Mouse (Mus musculus): Measurements from ENCODE around the gene Taf8. TPM values are rescaled to one million over a fixed set of nuclear protein-coding genes. Genes with fewer than 3 reads are reported as not detected.

Taf8 gene
- total and polyA plus RNA-seq, 2 experiments from 2014 or later, result 11.8 to 17.9 TPM

DNA sequence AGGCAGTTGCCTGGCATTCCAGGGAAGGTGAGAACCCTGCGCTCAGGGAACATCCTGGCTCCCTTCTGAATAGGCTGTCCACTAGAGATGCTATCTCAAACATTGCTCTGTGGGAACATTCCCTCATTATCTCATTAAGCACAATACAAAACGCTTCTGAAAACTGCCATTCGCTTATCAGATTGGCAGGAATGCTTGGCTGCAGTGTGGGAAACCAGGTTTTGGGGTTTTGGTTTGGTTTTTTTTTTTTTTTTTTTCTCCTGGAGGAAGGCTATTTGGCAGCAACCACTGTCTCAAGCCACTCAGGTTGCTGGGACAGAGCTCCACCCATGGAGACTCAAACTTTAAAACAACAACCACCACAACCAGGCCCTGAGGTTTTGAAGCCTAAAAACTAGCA lies 22.2 kb downstream of the Taf8 start:
- TF ChIP-seq CTCF (IDR thresholded peaks at IDR 0.05; ENCODE audit: low read depth), result no peak
- H3K27ac ChIP-seq, result no peak overlapping the region

DNA sequence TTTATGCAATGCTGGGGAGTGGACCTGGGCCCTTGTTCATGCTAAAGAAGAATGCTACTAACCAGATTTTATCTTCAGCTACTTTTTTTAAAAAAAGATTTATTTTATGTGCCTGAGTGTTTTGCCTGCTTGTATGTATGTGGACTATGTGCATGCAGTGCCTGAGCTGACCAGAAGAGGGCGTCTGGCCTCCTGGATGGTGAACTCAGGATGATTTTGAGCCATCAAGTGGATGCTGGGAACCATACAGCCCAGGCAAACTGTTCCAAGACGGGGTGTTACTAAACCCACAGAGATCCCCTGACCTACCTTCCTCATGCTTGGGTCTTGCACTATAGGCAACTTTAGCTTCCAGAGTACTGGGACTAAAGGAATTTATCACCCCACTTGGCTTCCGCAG lies 26.4 kb downstream of the Taf8 start:
- Histone ChIP-seq H3K9ac (replicated peaks; ENCODE audit: low read length) (no peak overlapping the region), H3K4me1 (ENCODE audit: insufficient read depth, low read length) (no peaks in the 10 kb centered on the region), H3K4me3 (ENCODE audit: low read length) (no peak overlapping the region), H3K4me2 (ENCODE audit: low read depth, low read length) (no peak overlapping the region), H3K27me3 (ENCODE audit: insufficient read depth, low read length) (no peaks in the 10 kb centered on the region), H3K36me3 (ENCODE audit: insufficient read depth, low read length) (no peaks in the 10 kb centered on the region), H3K9me3 (ENCODE audit: low read length) (no peaks in the 10 kb centered on the region), H3K27ac (no peak overlapping the region)
- no peak for ATAC-seq
- TF ChIP-seq CTCF (IDR thresholded peaks at IDR 0.05; ENCODE audit: low read depth), result peak; percentile 46
- DNase-seq (ENCODE audit: low spot score), result no peak
- 68% methylated on average over 3 of the region's 3 CpGs for WGBS

More for the DNA sequence above, 22.2 kb downstream of the Taf8 start:
- Histone ChIP-seq H3K9me3 (ENCODE audit: low read length) (no peaks in the 10 kb centered on the region), H3K27me3 (ENCODE audit: insufficient read depth, low read length) (no peaks in the 10 kb centered on the region), H3K4me1 (ENCODE audit: insufficient read depth, low read length) (no peaks in the 10 kb centered on the region), H3K9ac (replicated peaks; ENCODE audit: low read length) (no peak overlapping the region), H3K36me3 (ENCODE audit: insufficient read depth, low read length) (no peaks in the 10 kb centered on the region), H3K4me3 (ENCODE audit: low read length) (no peak overlapping the region), H3K4me2 (ENCODE audit: low read depth, low read length) (no peak overlapping the region)
- DNase-seq (ENCODE audit: low spot score) (no peak), ATAC-seq (no peak)
- 81% methylated on average over 3 of the region's 3 CpGs for WGBS

DNA sequence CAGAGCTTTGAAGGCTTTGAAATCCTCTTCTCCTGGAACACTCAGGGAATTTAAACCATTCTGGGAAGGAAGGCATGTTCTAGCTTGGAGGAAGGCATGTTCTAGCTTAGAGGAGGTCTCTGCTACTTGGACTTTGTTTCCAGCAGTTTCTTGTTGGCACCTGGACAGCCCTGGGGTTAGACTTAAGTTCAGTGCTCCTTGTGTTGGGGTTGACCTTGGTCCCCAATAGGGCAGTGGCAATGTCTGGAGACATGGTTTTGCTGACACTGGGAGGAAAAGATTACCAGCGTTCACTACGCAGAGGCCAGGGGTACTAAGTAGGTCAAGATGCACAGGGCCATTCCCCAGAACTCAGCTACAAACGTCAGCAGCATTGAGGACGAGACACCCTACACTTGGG lies 26.9 kb downstream of the Taf8 start:
- Histone ChIP-seq H3K4me2 (ENCODE audit: low read depth, low read length) (no peak overlapping the region), H3K9ac (replicated peaks; ENCODE audit: low read length) (no peak overlapping the region), H3K9me3 (ENCODE audit: low read length) (no peaks in the 10 kb centered on the region), H3K4me3 (ENCODE audit: low read length) (no peak overlapping the region), H3K27me3 (ENCODE audit: insufficient read depth, low read length) (no peaks in the 10 kb centered on the region), H3K27ac (no peak overlapping the region), H3K4me1 (ENCODE audit: insufficient read depth, low read length) (no peaks in the 10 kb centered on the region), H3K36me3 (ENCODE audit: insufficient read depth, low read length) (no peaks in the 10 kb centered on the region)
- DNase-seq (ENCODE audit: low spot score) (no peak), ATAC-seq (no peak)
- WGBS, result 83% methylated on average over 4 of the region's 4 CpGs
- TF ChIP-seq CTCF (IDR thresholded peaks at IDR 0.05; ENCODE audit: low read depth), result no peak

DNA sequence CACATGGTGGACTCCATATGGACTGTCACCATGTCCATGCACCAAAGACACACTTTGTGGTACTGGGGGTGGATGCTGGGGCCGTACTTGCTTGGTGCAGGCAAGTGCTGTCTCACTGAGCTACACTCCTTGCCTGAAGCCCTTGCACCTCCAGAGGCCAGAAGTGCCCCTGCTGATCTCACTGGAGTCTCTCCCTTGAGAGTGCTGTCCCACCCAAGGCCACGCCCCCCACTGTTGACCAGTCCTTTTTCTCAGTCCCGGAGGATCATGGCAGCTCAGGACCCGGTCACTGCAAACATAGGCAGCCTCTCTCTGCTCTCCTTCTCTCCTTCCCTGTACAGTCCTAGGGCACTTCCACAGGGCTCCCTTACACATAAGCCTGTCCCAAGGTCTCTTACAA lies 27.8 kb downstream of the Taf8 start:
- Histone ChIP-seq H3K36me3 (ENCODE audit: insufficient read depth, low read length) (no peaks in the 10 kb centered on the region), H3K27ac (no peak overlapping the region), H3K4me2 (ENCODE audit: low read depth, low read length) (no peak overlapping the region), H3K9me3 (ENCODE audit: low read length) (no peaks in the 10 kb centered on the region), H3K4me3 (ENCODE audit: low read length) (no peak overlapping the region), H3K27me3 (ENCODE audit: insufficient read depth, low read length) (no peaks in the 10 kb centered on the region), H3K4me1 (ENCODE audit: insufficient read depth, low read length) (no peaks in the 10 kb centered on the region), H3K9ac (replicated peaks; ENCODE audit: low read length) (no peak overlapping the region)
- TF ChIP-seq CTCF (IDR thresholded peaks at IDR 0.05; ENCODE audit: low read depth), result no peak
- DNase-seq (ENCODE audit: low spot score) (no peak), ATAC-seq (0 out of 2 replicates have a peak, but pooled peaks have one; percentile 30)
- 77% methylated on average over 4 of the region's 4 CpGs for WGBS

DNA sequence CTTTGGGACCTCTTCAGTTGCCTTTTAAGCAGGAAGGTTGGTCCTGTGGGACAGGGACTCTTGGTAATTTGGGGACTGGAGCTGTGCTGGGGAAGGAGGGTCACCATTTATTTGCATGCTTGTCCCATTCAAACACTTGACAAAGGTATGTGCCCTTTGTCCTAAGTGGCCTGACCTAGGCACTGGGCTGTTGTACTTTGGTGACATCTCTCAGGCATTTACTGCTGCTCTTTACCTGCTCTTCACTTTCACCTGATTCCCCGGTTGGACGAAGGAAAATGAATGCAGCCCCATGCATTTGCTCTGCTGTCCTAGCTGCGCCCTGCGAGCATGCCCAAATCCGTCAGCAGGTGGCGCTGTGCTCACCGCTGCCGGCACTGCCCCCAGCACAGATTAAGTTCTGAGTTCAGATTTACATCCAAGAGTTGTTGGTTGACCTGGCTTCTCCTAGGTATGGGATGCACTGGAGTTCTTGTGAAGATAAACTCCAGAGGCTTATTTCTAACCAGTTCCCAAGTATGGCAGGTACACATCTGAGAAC lies 28.6 kb downstream of the Taf8 start:
- WGBS, result 17% methylated on average over 8 of the region's 8 CpGs
- TF ChIP-seq CTCF (IDR thresholded peaks at IDR 0.05; ENCODE audit: low read depth), result peak; percentile 77
- Histone ChIP-seq H3K9me3 (ENCODE audit: low read length) (no peaks in the 10 kb centered on the region), H3K4me2 (ENCODE audit: low read depth, low read length) (no peak overlapping the region), H3K27ac (no peak overlapping the region), H3K36me3 (ENCODE audit: insufficient read depth, low read length) (no peaks in the 10 kb centered on the region), H3K4me3 (ENCODE audit: low read length) (no peak overlapping the region), H3K9ac (replicated peaks; ENCODE audit: low read length) (no peak overlapping the region), H3K27me3 (ENCODE audit: insufficient read depth, low read length) (peaks cover 6% of the 10 kb centered on the region; the same call in 1 of the 2 replicates), H3K4me1 (ENCODE audit: insufficient read depth, low read length) (no peaks in the 10 kb centered on the region)
- ATAC-seq (no peak), DNase-seq (ENCODE audit: low spot score) (no peak)

DNA sequence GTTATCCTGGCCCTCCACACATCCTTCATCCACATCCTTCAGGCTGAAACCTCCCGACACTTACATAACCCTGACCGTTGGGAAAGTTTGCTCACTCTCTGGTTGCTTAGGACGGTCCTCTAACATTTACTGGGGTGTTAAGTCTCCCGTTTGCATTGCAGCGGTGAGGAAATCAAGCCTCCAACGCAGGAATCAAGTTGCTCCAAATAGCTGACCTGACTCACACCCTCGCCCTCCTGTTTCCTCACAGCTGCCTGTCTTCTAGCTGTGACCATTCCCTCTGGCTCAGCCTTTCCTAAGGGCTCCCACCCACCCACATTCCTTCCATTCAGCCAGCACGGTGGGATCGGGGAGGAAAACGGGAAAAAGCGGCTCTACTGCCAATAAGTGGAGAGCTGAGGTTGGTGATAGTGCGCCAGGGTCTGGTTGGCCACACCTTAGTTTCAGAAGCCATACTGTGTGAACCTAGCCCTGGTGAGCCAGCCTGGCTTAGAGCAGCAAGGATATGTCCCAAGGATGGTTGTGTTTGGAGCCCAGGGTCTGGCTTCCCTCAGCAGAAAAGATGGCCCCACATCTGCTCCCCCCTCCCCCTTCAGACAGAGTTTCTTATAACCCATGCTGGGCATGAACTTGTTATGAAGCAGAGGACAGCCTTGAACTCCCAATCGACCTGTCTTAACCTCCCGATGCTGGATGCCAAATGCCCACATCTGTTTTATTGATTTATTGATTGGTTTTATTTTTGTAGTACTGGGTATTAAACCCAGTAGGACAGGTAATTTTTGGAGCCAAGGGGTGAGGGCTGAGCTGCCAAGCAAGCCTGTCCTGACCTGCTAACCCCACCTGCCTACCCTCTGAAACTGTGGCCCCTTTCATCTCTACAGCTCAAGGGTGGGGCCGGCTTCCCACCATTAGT lies 29.4 kb downstream of the Taf8 start:
- 50% methylated on average over 15 of the region's 15 CpGs for WGBS
- no peak overlapping the region for H3K9ac ChIP-seq (replicated peaks; ENCODE audit: low read length)
- no peak for TF ChIP-seq CTCF (IDR thresholded peaks at IDR 0.05; ENCODE audit: low read depth)
- ATAC-seq (no peak), DNase-seq (ENCODE audit: low spot score) (no peak)
- H3K27ac ChIP-seq, result no peak overlapping the region
- no peak overlapping the region for H3K4me2 ChIP-seq (ENCODE audit: low read depth, low read length)
- no peaks in the 10 kb centered on the region for H3K4me1 ChIP-seq (ENCODE audit: insufficient read depth, low read length)
- H3K9me3 ChIP-seq (ENCODE audit: low read length), result no peaks in the 10 kb centered on the region
- no peak overlapping the region for H3K4me3 ChIP-seq (ENCODE audit: low read length)
- no peaks in the 10 kb centered on the region for H3K36me3 ChIP-seq (ENCODE audit: insufficient read depth, low read length)
- peaks cover 11% of the 10 kb centered on the region; the same call in 1 of the 2 replicates for H3K27me3 ChIP-seq (ENCODE audit: insufficient read depth, low read length)

DNA sequence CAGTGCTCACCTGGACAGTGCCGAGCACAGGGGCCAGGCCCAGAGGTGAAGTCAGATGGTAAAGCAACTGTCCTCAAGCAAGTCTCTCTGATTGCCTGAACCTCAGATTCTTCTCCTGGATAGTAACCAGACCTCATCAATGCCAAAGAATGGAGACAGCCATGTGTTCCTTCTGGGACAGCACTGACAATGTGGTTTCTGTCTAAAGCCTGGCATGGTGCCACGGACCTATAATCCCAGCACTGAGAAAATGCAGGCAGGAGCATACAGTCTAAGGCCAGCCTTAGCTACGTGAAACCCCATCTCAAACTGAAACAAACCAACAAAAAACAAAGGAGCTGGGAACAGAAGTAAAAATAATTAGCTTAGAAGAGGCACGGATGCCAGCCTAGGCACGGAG lies 31.4 kb downstream of the Taf8 start:
- Histone ChIP-seq H3K27ac (no peak overlapping the region), H3K4me3 (ENCODE audit: low read length) (no peak overlapping the region), H3K27me3 (ENCODE audit: insufficient read depth, low read length) (peaks cover 17% of the 10 kb centered on the region; the same call in 1 of the 2 replicates), H3K9ac (replicated peaks; ENCODE audit: low read length) (no peak overlapping the region), H3K9me3 (ENCODE audit: low read length) (no peaks in the 10 kb centered on the region), H3K4me1 (ENCODE audit: insufficient read depth, low read length) (no peaks in the 10 kb centered on the region), H3K4me2 (ENCODE audit: low read depth, low read length) (no peak overlapping the region), H3K36me3 (ENCODE audit: insufficient read depth, low read length) (no peaks in the 10 kb centered on the region)
- no peak for TF ChIP-seq CTCF (IDR thresholded peaks at IDR 0.05; ENCODE audit: low read depth)
- WGBS, result 38% methylated on average over 5 of the region's 5 CpGs
- ATAC-seq (no peak; the same call in 1 of the 2 replicates), DNase-seq (ENCODE audit: low spot score) (peak; percentile 67)

All from hindbrain, postnatal 0 days (tissue).